Mouse (Mus musculus) hematopoietic stem cell, adult 5-6 weeks (primary cell): Measurements from ENCODE around the gene Gpn2. TPM values are rescaled to one million over a fixed set of nuclear protein-coding genes. Genes with fewer than 3 reads are reported as not detected.
A peak's percentile ranks its signal among the peaks of the same experiment; 100 is the strongest.

Source experiments
- ATAC-seq, 2 experiments: fragments of 125-278 bp in 1 of 2; replicated peaks in 1 of 2; 2 replicates each; pipeline ENCODE4 v1.8.0; 2016 to 2017; ENCODE audit warnings: inconsistent platforms in 2 of 2, mild to moderate bottlenecking in 2 of 2, moderate number of reproducible peaks in 2 of 2, low read depth in 1 of 2, moderate TSS enrichment in 1 of 2; ENCODE audit not compliant: low FRiP score in 2 of 2, poor library complexity in 2 of 2, severe bottlenecking in 2 of 2, insufficient read depth in 1 of 2, low TSS enrichment in 1 of 2
- total RNA-seq: library from RNA; stranded (forward); fragments of 172-1452, 232-1000 nt; gene quantifications from 2 replicates; pipeline ENCODE4 v1.2.3, GENCODE M21; 2017

The Gpn2 gene
- total RNA-seq, 1 experiment from 2014 or later = 15.1 TPM

DNA sequence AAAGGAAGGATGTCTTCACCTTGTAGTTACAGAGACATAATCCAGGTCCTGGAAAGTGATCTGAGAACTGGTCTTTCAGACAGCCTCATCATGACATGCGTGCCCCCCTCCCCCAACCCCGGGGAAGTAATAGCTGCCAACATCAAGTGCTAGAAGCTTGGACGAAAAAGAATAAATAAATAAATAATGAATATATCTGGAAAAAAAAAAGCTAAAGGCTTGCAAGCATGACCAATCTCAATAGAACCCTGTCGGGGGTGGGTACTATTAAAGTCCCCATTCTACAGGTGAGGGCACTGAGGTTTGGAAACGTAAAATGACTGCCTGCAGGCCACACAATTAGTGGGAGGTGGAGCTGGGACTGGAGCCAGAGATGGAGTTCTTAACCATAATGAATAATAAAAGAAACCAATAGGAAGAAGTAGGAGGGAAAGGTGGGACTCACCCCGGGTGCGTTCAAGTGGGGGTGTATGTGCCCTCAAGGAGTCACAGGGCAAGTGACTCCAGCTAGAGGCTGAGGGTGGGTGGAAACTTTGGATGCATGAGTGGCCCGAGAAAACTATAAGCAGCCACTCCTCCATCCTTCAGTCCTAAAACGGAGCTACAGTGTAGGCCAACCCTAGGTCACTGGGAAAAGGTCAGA, 47.7 kb downstream of the Gpn2 start:
- ATAC-seq = no peak

DNA sequence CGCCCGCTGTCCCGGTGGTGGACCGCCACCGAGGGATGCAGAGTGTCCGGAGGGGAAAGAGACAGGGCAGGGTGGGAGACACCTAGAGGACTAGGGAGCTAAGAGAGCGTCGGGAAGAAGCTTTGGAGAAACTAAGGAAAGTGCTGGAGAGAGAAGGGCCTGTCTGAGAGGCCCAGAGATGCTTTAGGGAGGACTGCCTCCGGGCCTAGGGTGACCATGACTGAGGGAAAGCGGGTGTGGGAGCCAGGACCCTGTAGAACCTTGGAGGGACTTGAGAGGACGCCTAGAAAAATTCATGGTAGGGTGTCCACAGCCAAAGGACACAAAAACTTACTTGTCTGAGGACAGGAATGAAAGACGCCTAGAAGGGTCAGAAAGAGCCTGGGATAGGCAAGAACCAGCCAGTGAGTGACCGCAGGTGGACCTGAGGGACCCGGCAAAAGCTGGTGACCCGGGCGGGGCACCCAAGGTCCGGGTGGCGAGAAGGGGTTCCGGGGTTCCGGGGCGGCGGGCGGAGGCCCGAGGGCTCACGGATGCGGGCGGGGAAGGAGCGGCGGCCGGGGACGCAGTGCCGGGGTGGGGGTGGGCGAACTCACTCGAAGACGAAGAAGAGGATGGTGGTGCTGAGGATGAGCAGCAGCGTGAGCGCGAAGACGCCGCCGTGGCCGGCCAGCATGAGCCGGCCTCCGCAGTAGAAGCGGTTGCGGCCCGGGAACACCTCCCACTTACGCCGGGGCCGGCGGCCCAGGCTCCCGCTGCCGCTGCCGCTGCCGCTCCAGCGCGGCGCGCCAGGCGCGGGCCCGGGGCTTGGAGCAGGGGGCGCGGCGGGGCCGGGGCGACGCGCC, 48.5 kb downstream of the Gpn2 start:
- ATAC-seq = no peak

DNA sequence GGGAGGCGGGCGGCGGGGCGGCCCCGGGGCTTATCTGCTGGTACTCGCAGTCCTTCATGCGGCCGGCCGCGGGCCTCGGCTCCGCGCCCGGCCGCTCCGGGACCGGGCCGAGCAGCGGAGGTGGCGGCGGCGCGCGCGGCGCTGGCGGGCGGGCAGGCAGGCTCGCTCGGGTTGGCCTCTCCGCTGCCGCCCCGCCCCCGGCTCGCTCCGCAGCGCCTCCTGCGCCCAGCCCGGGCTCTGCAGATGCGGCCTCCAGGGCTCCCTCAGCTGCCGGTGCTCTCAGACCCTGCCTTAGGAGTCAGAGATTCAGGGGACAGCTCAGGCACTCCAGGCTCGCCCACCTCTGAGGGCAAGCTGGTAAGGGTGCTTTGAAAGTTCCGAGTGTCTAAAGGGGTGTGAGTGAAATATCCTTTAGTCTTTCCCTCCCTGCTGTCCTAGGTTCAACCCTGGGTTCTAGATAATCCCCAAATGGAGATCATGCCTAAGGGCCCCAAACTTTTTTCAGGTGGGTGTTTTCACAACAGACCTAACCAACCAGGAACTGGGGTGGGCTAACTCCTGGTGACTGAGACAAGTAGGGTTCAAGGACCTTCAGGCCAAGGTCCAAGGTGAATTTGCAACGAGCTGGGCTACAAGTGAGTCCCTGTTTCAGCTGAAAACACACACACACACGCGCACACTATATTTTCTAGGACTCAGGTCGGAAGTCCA, 49.3 kb downstream of the Gpn2 start:
- ATAC-seq = peak; percentile 82 to 91

DNA sequence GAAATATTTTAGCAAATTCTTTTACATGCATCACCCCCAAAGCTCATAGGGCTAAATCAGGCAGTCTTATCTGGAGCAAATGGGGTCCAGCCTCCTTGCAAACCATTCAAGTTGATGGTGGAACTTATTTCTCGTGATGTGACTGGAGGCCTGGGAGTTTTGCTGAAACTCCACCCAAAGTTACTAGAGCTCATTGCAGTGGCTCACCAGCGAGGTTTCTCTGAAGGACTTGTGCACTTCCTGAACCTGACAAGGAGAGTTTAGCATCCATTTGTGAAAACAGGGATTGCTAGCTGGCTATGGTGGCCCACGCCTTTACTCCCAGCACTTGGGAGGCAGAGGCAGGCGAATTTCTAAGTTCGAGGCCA, 49.9 kb downstream of the Gpn2 start:
- ATAC-seq = no peak

Other genes with a start within 250 kb of the Gpn2 start
- gene Wdtc1, start 230.9 kb upstream of the Gpn2 start, total RNA-seq = 11.3 and 13.7 TPM in 2 replicates
- 11.0 and 16.9 TPM in 2 replicates for gene Slc9a1, start 214.7 kb upstream of the Gpn2 start, total RNA-seq
- not detected in 2 replicates for gene Tent5b, start 104.2 kb upstream of the Gpn2 start, total RNA-seq
- not detected in 2 replicates for gene Trnp1, start 85.8 kb upstream of the Gpn2 start, total RNA-seq
- not detected in 2 replicates for gene Kdf1, start 65.4 kb upstream of the Gpn2 start, total RNA-seq
- gene Nudc, start 38.4 kb upstream of the Gpn2 start, total RNA-seq = 194 and 277 TPM in 2 replicates
- gene Nr0b2, start 31.0 kb upstream of the Gpn2 start, total RNA-seq = not detected in 2 replicates
- 11.9 and 20.9 TPM in 2 replicates for gene Gpatch3, start 9.6 kb upstream of the Gpn2 start, total RNA-seq
- gene Sfn, start 17.8 kb downstream of the Gpn2 start, total RNA-seq = 3.4 and 7.9 TPM in 2 replicates
- 10.0 and 27.3 TPM in 2 replicates for gene Zdhhc18, start 65.8 kb downstream of the Gpn2 start, total RNA-seq
- 8.2 and 13.4 TPM in 2 replicates for gene Pigv, start 88.3 kb downstream of the Gpn2 start, total RNA-seq
- 40.4 and 47.2 TPM in 2 replicates for gene Arid1a, start 172.4 kb downstream of the Gpn2 start, total RNA-seq